Mouse (Mus musculus): ENCODE measurements around the gene Zfp518b.

Zfp518b gene

DNA sequence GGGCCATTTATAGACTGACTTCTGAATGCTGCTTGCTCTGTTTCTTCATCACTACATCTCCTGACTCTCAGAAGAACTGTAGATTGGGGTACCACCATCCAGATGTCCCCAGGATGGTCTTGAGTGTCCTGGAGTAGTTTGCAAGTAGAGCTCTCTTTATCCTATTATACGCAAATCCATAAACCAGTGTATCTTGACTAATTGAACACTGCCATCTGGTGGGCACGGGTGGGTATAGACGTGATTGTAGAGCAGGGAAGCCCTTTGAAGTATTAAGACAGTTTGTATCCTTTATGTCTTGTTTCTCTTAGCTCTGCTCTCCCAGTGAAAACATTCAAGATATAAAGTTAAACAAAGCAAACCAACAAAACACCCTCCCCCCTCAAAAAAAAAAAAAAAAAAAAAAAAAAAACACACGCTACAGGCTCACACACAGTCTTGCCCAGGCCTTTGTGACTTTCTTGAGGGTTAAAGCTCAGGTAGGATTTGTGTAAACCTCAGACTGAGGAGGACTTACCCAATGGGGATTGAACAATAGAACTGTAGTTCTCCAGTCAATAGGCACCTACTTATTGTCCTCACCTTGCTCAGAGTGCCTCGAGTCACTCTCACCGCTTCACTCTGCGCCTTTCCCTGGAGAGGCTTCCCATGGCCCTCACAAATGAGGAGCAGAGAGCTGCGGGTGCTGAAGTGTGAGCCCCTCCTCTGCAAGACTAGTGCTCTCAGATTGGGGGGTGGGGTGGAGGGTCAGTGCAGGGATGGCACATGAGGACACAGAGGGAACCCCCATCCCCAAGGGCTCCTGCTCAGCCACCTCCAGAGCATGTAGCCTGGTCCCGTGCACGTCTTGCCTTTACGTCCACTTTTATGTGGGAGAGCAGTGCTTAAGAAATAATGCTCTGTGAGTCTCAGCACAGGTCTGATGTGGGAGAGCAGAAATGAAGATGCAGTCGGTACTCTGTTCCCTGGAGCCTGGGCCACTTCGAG is 51.9 kb downstream of the Zfp518b start:
- DNase-seq (ENCODE audit: low spot score in 2 of 2): peak; percentile 79 to 88

DNA sequence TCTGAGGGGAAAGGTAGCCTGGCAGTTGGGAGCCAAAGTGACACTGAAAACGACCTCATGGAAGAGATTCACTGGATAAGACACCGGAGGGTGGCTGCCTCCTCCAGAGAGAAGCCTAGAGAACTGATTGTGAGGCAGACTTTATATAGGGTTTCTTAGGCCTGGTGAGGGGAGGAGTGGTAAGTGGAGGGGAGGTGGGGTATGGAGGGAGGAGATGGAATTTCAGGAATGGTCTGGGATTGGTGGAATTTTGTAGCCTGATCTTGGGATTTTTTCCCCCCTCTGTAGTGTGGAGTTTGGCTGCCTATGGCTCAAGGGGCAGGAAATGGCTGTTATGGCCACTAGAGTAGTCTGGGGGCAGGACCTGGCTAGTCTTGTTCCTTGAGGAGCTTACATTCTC is 56.6 kb downstream of the Zfp518b start:
- no peak for DNase-seq (ENCODE audit: low spot score in 2 of 2)

DNA sequence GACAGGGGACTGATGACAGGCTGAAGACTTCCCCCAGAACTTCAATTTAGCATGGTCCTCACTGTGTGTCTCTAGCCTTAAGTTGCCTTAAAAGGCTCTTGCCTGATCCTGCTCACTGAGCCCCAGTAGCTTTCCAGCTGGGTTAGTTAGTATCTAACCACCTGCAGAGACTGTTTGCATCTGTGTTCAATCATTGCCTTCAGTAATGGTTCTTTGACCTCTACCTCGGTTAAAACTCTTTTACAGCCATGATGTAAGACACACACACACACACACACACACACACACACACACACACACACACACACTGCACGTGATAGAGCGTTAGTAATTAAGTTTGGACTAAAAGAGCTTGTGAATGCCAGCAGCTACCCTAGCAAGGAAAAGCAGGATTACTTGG is 57.7 kb downstream of the Zfp518b start:
- DNase-seq (ENCODE audit: low spot score in 2 of 2): no peak

DNA sequence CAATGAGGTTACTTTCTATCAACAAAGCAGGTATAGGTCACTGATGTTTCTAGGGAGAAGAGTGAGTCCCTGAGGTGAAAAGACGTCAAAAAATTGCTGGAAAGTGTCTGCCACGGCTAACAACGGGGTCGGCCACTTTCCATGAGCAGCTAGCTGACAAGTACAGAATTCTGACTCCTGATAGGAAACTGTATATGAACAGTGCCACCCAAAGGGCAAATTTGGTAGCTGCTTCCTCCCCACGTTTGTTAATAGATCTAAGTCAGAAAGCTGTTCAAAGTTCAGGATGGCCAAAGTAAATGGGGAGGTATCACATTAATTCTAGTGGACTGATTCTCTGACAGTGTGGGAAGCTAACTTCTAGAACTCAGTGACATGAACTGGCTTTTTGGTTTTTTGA is 63.8 kb downstream of the Zfp518b start:
- DNase-seq (ENCODE audit: low spot score in 2 of 2): peak; percentile 62 to 79

DNA sequence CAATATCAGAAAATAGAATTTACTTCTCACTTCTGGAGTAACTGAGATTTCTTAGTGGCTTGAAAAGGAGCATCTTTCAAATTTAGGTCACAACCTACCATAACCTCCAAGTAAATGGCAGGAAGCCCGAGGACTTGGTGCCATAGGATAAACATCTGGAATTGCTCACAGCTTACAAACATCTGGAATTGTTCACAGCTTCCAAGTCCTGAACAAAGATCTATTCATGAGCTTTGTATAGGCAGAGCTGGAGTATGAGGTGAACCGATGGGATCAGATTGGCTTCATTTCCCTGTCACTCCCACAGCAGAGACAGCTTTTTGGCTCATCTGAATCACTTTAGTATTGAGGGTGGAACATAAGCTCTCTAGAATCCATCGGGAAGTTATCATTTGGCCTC is 65.7 kb downstream of the Zfp518b start:
- DNase-seq (ENCODE audit: low spot score in 2 of 2): no peak

Measured in right cerebral cortex, postnatal 10 days (tissue).